Mouse (Mus musculus) c-Kit-negative CD71-positive TER-119-positive erythroid progenitor cells, embryonic 14.5 days (primary cell): ENCODE measurements around the gene Shroom3.

ENCODE experiments used
- DNase-seq: peaks from one replicate; pipeline ENCODE4 v3.0.0-alpha.2; 2013; ENCODE audit warnings: low read depth, low spot score

Shroom3 gene

DNA sequence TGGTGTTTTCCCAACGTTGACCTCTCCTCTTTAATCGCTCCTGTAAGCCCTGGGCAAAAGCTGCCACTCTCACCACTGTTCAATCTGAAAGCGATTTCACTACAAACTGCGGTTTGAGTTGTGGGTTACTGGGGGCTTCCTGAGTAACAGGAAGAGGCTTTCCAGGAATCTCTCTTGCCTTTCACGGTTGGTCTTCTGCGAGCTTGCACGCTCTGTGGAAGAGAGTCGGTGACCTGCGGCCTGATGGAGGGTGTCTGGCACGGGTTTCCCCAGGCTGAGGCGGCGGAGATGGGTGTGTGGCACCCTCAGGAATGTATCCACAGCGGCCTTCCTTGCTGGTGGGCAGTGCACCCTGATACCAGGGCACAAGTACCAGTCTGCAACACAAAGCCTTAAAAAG lies 281.5 kb downstream of the Shroom3 start:
- no peak for DNase-seq

- no peak for DNase-seq
Observed at GRCm38 (mm10) chr5:92967143-92967542, 283.9 kb downstream of the Shroom3 start.

DNA sequence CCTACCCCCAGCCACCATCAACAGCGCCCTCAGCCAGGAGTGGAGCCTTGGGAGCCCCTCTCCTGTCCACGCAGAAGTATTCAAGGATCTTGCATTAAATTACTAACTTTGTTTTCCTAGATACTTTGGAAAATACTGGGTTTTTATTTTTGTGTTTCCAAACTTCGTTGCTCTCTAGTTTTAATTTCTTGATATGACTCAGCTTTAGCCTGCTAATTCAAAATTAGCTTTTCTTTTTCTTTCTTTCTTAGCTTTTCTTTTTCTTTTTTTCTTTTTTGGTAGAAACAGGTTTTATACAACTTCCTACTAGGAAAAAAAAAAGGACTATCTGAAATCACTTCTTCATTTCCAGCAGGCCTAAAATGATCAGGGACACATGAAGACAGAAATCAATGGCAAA lies 284.7 kb downstream of the Shroom3 start:
- DNase-seq = no peak

GRCm38 (mm10) chr5:92969443-92969842 lies 286.2 kb downstream of the Shroom3 start:
- DNase-seq = no peak

GRCm38 (mm10) chr5:92969926-92970325 lies 286.7 kb downstream of the Shroom3 start:
- no peak for DNase-seq

GRCm38 (mm10) chr5:92970480-92970879 lies 287.2 kb downstream of the Shroom3 start:
- no peak for DNase-seq

DNA sequence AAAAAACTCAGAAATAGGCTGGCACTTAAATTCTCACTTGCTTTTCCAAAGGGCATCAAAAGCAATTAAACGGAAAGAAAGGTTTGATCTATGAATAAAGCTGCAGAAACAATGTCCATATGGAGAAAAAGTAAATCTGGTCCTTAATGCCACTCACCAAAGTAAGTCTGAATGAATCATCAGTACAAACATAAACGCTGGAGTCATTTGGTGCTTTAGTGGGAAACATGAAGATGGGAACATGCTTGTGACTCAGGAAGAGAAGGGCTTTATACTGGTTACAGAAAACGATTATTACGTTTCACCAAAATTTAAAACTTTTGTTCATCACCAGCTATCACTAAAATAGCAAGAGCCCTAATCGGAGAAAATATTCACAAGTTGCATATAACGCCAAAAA lies 297.2 kb downstream of the Shroom3 start:
- DNase-seq = no peak

GRCm38 (mm10) chr5:92980862-92981261 lies 297.6 kb downstream of the Shroom3 start:
- no peak for DNase-seq

DNA sequence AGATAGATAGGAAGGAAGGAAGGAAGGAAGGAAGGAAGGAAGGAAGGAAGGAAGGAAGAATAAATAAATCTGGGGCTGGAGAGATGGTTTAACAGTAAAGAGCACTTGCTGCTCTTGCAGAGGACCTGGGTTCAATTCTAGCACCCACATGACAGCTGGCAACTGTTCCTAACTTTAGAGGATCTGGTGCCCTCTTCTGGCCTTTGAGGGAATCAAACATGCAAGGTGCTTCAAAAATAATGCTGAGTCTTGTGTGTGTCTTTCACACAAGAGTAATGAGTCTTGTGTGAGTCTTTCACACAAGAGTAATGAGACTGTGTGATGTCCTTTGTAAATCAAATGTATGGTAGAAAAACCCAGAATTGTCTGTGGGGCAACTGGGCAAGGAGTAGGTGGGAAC lies 299.4 kb downstream of the Shroom3 start:
- DNase-seq = no peak

- DNase-seq = no peak
Observed at GRCm38 (mm10) chr5:92983942-92984341, 300.7 kb downstream of the Shroom3 start.

DNA sequence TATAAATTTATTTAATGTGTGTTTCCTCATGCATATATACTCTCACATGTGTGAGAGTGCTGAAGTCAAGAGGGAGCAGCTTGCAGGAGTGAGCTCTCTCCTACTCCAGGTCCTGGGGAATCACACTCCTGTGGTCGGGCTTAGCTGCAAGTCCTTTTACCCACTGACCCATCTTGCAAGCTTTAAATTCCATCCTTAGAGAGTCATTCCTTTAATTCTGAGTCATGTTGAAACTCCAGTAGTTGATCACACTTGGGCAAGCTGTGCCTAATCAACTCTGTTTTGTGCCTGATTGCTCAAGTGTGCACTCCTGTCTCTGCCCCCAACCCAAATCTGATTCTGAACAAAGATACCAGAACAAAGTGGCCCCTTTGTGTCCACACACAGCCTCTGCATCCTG lies 301.5 kb downstream of the Shroom3 start:
- DNase-seq = no peak

DNA sequence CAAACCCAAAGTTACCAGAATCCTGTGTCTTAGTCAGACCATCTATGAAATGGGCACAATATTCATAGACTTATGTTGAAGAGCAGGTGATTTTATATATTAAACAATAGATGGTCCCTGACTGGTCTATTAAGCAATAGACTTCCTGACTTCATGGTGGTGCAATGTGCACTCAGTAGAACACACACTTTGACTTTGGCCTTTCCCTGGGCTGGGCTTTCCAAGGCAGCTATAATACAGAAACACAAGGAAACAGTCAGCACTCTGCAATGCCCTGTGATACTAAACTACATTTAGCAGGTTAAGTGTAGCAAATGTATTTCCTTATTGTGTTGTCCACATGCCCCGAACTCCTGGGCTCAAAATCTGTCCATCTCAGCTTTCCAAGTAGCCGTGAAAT lies 302.2 kb downstream of the Shroom3 start:
- no peak for DNase-seq

GRCm38 (mm10) chr5:92986651-92987610 lies 303.7 kb downstream of the Shroom3 start:
- DNase-seq = no peak

DNA sequence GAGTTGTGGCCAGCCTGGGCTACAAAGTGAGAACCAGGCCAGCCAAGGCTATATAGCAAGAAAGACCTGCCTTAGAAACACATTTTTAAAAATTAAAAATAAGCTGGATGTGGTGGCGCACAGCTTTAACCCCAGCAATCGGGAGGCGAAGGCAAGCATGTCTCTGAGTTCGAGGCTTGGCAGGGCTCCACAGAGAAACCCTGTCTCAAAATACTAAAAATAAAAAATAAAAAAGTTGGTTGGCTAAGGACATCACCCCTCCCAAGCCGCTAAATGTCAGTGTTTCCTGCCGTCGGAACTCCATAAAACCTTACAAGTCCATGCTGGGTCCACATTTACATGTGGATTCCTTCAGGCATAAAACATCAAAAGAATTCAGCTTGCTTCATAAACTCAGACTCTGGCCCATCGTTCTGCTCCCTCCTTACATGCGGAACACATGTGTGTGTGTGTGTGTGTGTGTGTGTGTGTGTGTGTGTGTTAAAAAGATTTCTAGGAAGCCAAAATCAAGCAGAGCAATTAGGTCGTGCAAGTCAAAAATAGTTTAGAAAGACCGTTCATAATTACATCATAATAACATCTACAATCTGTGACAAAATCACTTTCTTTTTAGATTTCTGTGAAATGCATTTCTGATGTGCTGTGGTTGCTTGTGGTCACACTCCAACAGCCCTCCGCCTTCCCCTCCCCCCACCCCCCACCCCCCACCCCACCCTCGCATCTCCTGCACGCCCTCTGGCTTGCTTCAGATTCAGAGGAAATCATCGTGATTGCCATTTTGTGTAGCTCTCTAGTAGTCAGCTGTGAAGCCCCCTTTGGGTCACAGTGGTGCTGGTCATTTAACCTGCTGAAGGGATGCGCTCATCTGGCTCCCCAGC lies 304.9 kb downstream of the Shroom3 start:
- no peak for DNase-seq

- no peak for DNase-seq
Observed at GRCm38 (mm10) chr5:92988769-92989356, 305.6 kb downstream of the Shroom3 start.

GRCm38 (mm10) chr5:92992106-92992505 lies 308.9 kb downstream of the Shroom3 start:
- no peak for DNase-seq

GRCm38 (mm10) chr5:92994309-92994708 lies 311.1 kb downstream of the Shroom3 start:
- DNase-seq = no peak

DNA sequence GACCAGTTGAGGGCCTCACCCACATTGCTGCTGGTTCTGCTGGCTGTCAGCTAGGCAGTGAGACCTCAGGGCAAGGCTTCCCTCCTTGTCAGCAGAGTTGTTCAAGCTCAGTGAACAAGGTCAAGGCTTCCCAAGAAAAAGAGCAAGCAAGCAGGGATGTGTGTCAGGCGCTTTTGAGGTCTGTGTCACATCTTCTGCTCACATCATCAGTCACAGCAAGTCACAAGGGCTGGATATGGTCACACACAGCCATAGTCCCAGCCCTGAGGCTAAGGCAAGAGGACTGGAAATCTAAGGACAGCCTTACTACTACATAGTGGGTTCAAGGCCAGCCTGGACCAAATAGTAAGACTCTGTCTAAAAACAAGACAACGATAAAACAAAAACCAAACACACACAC lies 311.6 kb downstream of the Shroom3 start:
- no peak for DNase-seq

DNA sequence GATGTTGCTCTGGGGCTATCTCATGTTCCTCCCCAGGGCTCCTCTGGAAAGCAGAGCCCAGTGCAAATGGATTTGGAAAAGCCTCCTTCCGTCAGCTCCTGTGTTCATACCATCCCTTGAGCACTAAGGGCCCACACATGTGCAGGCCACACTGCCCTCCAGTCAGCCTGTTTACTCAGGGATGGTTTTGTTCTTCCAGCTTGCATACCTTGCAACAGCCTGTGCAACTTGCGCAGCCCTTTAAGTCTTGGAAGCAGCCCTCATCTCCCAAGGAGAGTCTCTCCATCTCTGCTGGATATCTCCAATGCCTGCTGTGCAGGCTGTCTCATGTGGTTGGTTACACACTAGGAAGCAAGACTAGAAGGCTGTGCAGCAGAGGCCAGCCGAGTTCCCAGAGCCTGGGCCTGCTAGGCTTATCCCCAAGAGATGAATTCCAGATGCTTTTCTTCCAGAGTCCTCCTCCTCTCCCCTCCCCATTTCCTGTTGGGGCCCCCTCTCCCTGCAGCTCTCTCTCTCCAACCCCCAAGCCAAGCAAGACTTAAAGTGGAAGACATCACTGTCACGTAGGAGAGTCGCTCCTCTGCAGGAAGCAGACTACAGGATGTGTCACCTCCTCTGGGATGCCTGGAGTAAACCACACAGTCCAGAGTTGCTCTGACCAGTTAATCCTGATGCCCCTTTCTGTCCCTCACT lies 314.3 kb downstream of the Shroom3 start:
- DNase-seq = no peak

- DNase-seq = no peak
Observed at GRCm38 (mm10) chr5:92998494-92999016, 315.3 kb downstream of the Shroom3 start.

GRCm38 (mm10) chr5:93000060-93000459 lies 316.8 kb downstream of the Shroom3 start:
- DNase-seq = no peak
